Mouse (Mus musculus) hindbrain, postnatal 0 days (tissue): Measurements from ENCODE around the gene Zfp800. TPM values are rescaled to one million over a fixed set of nuclear protein-coding genes. Genes with fewer than 3 reads are reported as not detected.

Experiments used
- ATAC-seq: fragments of 200-750 bp; cut with Nextera tagmentation; 2 replicates; pipeline ENCODE4 v1.8.0; 2017; ENCODE audit warnings: mild to moderate bottlenecking, moderate TSS enrichment, moderate library complexity
- DNase-seq: peaks from one replicate; pipeline ENCODE4 v3.0.0-alpha.2; 2015; ENCODE audit warnings: low spot score
- H3K27ac ChIP-seq: fragments of 300-500 bp; sonication (generic); 2 replicates; pipeline ENCODE4 v1.5.1; 2014; ENCODE audit warnings: mild to moderate bottlenecking
- H3K27me3 ChIP-seq: fragments of 300-500 bp; sonication (generic); 2 replicates; pipeline ENCODE4 v1.6.1; 2014; ENCODE audit warnings: low read length, mixed read lengths; ENCODE audit not compliant: insufficient read depth
- H3K36me3 ChIP-seq: fragments of 300-500 bp; sonication (generic); 2 replicates; pipeline ENCODE4 v1.6.1; 2014; ENCODE audit warnings: low read length, mixed read lengths; ENCODE audit not compliant: insufficient read depth
- H3K4me1 ChIP-seq: fragments of 300-500 bp; sonication (generic); 2 replicates; pipeline ENCODE4 v1.6.1; 2014; ENCODE audit warnings: antibody characterized with exemption, low read length, mixed read lengths; ENCODE audit not compliant: insufficient read depth
- H3K4me2 ChIP-seq: fragments of 300-500 bp; sonication (generic); 2 replicates; pipeline ENCODE4 v1.6.1; 2014; ENCODE audit warnings: low read depth, mild to moderate bottlenecking, low read length, moderate library complexity, mixed read lengths
- H3K4me3 ChIP-seq: fragments of 300-500 bp; sonication (generic); 2 replicates; pipeline ENCODE4 v1.5.1; 2014; ENCODE audit warnings: low read length
- H3K9ac ChIP-seq: fragments of 300-500 bp; sonication (generic); replicated peaks from 2 replicates; pipeline ENCODE4 v1.6.1; 2014; ENCODE audit warnings: mild to moderate bottlenecking, low read length, moderate library complexity, mixed read lengths
- H3K9me3 ChIP-seq: fragments of 300-500 bp; sonication (generic); 2 replicates; pipeline ENCODE4 v1.6.1; 2016; ENCODE audit warnings: low read length, mixed read lengths
- CTCF ChIP-seq: IDR thresholded peaks from 2 replicates; pipeline ENCODE4 v1.5.1; 2016; ENCODE audit warnings: antibody characterized with exemption, control low read depth, low read depth
- WGBS: fragments of 180-500 bp; shearing (Covaris S2); extraction: QIAGEN DNeasy Blood & Tissue Kit; methylation state at CpG from one replicate; pipeline ENCODE4 v1.1.7; 2014; 5-methylcytosine and 5-hydroxymethylcytosine counted together
- polyA plus RNA-seq: library from polyadenylated mRNA; unstranded; fragments of >200 nt; fragmentation: Nextera tagmentation; extraction: Ambion mirVana; gene quantifications from 2 replicates; pipeline ENCODE4 v1.2.1, GENCODE M21; 2015
- total RNA-seq: library from RNA; depleted of rRNA; stranded (reverse); fragments of >200 nt; gene quantifications from 2 replicates; pipeline ENCODE4 v1.2.3, GENCODE M21; 2014

Zfp800 gene
- total and polyA plus RNA-seq, 2 experiments from 2014 or later = 14.5 to 21.8 TPM

GRCm38 (mm10) chr6:28339410-28339809 lies 58.4 kb downstream of the Zfp800 start:
- Histone ChIP-seq H3K4me3 (no peak overlapping the region), H3K4me1 (no peaks in the 10 kb centered on the region), H3K36me3 (no peaks in the 10 kb centered on the region), H3K27me3 (no peaks in the 10 kb centered on the region), H3K4me2 (no peak overlapping the region), H3K9me3 (no peaks in the 10 kb centered on the region), H3K27ac (no peak overlapping the region), H3K9ac (no peak overlapping the region)
- ATAC-seq (no peak), DNase-seq (no peak)
- WGBS = 89% methylated on average over 5 of the region's 5 CpGs
- TF ChIP-seq CTCF = peak; percentile 39

DNA sequence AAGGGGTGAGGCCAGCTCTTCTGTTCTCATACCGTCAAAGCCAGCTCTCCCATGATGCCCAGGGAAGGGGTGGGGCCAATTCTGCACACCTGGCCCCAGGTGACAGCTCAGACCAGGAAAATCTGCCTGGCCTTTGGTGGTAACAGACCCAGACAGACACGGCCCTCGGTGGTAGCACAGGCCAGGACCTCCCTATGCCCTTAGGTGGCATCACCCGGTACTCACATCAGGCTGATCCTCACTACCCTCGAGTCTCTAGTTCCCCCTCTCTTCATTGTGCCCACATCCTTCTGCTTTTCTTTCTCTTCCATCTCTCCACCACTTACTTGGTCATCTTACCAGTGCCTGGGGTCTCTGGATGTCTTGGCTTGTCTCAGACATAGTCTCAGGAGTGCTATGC lies 64.1 kb downstream of the Zfp800 start:
- WGBS = 83% methylated on average over 5 of the region's 5 CpGs
- no peak for TF ChIP-seq CTCF
- ATAC-seq = 0 out of 2 replicates have a peak, but pooled peaks have one; percentile 21

GRCm38 (mm10) chr6:28332546-28332945 lies 65.3 kb downstream of the Zfp800 start:
- Histone ChIP-seq H3K4me3 (no peak overlapping the region), H3K27me3 (no peaks in the 10 kb centered on the region), H3K36me3 (no peaks in the 10 kb centered on the region), H3K9me3 (no peaks in the 10 kb centered on the region), H3K4me2 (no peak overlapping the region), H3K9ac (no peak overlapping the region), H3K4me1 (no peaks in the 10 kb centered on the region), H3K27ac (no peak overlapping the region)
- no peak for DNase-seq
- 81% methylated on average over 3 of the region's 3 CpGs for WGBS
- no peak for TF ChIP-seq CTCF
- ATAC-seq = no peak

More for the DNA sequence above, 64.1 kb downstream of the Zfp800 start:
- DNase-seq = no peak
- Histone ChIP-seq H3K27ac (no peak overlapping the region), H3K9me3 (no peaks in the 10 kb centered on the region), H3K4me1 (no peaks in the 10 kb centered on the region), H3K36me3 (no peaks in the 10 kb centered on the region), H3K27me3 (no peaks in the 10 kb centered on the region), H3K4me2 (no peak overlapping the region), H3K9ac (no peak overlapping the region), H3K4me3 (no peak overlapping the region)

GRCm38 (mm10) chr6:28329815-28330214 lies 68.0 kb downstream of the Zfp800 start:
- WGBS = 48% methylated on average over 6 of the region's 6 CpGs
- Histone ChIP-seq H3K9me3 (no peaks in the 10 kb centered on the region), H3K27me3 (no peaks in the 10 kb centered on the region), H3K4me3 (no peak overlapping the region), H3K36me3 (no peaks in the 10 kb centered on the region), H3K9ac (no peak overlapping the region), H3K4me1 (no peaks in the 10 kb centered on the region), H3K4me2 (no peak overlapping the region), H3K27ac (no peak overlapping the region)
- DNase-seq (no peak), ATAC-seq (no peak)
- TF ChIP-seq CTCF = no peak

DNA sequence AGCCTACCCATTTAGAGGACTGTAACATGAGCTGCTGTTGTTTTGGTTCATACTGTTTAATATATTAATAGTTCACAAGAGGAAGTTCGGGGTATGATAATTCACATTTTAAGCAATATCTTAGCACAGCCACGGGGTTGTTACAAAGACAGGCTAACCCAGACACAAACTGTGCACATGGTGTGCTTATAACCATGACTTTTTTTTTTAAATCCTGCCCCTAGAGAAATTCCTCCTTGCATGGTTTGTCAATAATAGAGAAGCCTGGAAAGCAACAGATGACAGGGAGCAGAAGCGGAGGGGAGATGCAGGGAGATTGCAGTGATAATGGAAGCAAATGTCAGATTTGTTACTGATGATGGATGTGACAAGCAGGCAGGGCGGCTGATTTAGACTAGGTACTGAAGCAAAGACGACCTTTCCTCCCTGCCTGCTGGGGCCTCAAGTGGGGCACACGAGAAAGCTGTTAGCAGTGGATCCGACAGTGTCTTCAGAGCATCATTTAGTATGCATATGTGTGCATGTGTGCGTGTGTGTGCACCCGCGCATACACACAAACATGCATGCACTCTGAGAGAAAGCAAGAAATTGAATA lies 68.7 kb downstream of the Zfp800 start:
- DNase-seq (peak; percentile 46), ATAC-seq (peak; percentile 24; the same call in 1 of the 2 replicates)
- Histone ChIP-seq H3K9me3 (no peaks in the 10 kb centered on the region), H3K36me3 (no peaks in the 10 kb centered on the region), H3K4me1 (no peaks in the 10 kb centered on the region), H3K27me3 (no peaks in the 10 kb centered on the region), H3K27ac (no peak overlapping the region), H3K9ac (no peak overlapping the region), H3K4me2 (no peak overlapping the region), H3K4me3 (no peak overlapping the region)
- 41% methylated on average over 10 of the region's 10 CpGs for WGBS
- TF ChIP-seq CTCF = no peak

DNA sequence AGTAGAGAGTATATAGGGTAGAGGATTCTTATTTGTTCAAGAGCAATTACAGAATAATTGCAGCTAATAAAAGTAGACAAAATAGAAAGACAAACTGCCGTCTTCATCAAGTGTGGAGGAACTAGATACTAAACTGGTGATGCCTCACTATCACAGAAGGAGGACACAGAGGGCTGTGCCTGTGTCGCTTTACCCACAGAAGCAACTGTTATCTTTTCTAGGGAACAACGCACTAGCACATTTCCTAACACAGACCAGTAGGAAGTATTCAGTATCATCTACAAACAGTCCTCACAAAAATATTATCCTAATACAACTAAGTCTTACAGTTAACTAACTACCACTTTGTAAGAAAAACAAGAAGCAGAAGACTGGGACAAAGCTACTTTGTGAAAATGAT lies 71.1 kb downstream of the Zfp800 start:
- H3K4me2 ChIP-seq = no peak overlapping the region
- 92% methylated on average over 3 of the region's 3 CpGs for WGBS

DNA sequence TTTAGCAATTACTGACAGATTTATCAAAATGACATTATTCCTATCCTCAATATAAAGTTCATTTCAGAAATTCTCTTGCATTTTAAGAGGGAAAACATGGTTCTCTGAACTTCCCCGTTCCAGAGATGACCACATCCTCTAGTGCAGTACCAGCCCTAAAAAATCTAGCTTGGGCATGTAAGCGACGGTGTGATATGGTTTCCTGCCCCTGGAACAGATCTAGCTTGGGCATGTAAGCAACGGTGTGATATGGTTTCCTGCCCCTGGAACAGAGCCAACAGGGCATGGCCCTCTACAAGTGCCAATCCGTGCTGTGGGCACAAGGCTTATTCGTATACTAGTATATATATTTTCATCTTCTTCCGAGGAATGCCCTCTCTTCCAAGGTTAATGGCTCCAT lies 75.4 kb downstream of the Zfp800 start:
- Histone ChIP-seq H3K36me3 (no peaks in the 10 kb centered on the region), H3K27ac (no peak overlapping the region), H3K4me2 (no peak overlapping the region), H3K27me3 (no peaks in the 10 kb centered on the region), H3K9me3 (no peaks in the 10 kb centered on the region), H3K4me1 (no peaks in the 10 kb centered on the region), H3K4me3 (no peak overlapping the region), H3K9ac (no peak overlapping the region)
- ATAC-seq = no peak
- no peak for TF ChIP-seq CTCF
- DNase-seq = no peak
- 91% methylated on average over 7 of the region's 7 CpGs for WGBS

More for the DNA sequence above, 71.1 kb downstream of the Zfp800 start:
- H3K9ac ChIP-seq = no peak overlapping the region
- no peak for TF ChIP-seq CTCF
- no peaks in the 10 kb centered on the region for H3K36me3 ChIP-seq
- H3K27ac ChIP-seq = no peak overlapping the region
- DNase-seq = no peak
- no peaks in the 10 kb centered on the region for H3K9me3 ChIP-seq
- no peak overlapping the region for H3K4me3 ChIP-seq
- no peaks in the 10 kb centered on the region for H3K27me3 ChIP-seq
- ATAC-seq = no peak
- H3K4me1 ChIP-seq = no peaks in the 10 kb centered on the region
